9 mouse cellular contexts compared by ENCODE assay signal in genomic region chr4:95081632-95082031, GRCm38 (mm10). TPM values are rescaled to one million over a fixed set of nuclear protein-coding genes. Genes with fewer than 3 reads are reported as not detected.
A peak's percentile ranks its signal among the peaks of the same experiment; 100 is the strongest.
DNase-seq lines count a peak whose midpoint lies in the region; ATAC-seq and TF ChIP-seq lines count a peak whose summit lies in the region.
"Had no signal": no experiment of that assay in that cellular context is flagged by ENCODE, and none has a peak within 500 bp of the region (broad histone marks: within the 10 kb centered on the region; RNA-seq: fewer than 3 reads in every experiment).

No protein-coding gene starts in this region.

- H3K4me1 ChIP-seq in kidney, postnatal 0 days (replicated peaks; ENCODE audit: insufficient read depth, low read length): peaks cover 7% of the 10 kb centered on the region
- no peaks in the 10 kb centered on the region for H3K4me1 ChIP-seq in midbrain, embryonic 14.5 days (ENCODE audit: control insufficient read depth, insufficient read depth, low read length)

- no peak overlapping the region for H3K4me2 ChIP-seq in kidney, postnatal 0 days (ENCODE audit: low read length)
- no peak overlapping the region for H3K4me2 ChIP-seq in midbrain, embryonic 14.5 days (ENCODE audit: low read length)

- no peak overlapping the region for H3K4me3 ChIP-seq in kidney, postnatal 0 days (replicated peaks; ENCODE audit: low read depth, low read length)
- no peak overlapping the region for H3K4me3 ChIP-seq in midbrain, embryonic 14.5 days (replicated peaks; ENCODE audit: low read depth, low read length)

- no peak for TF ChIP-seq CTCF in kidney, postnatal 0 days (IDR thresholded peaks at IDR 0.05; ENCODE audit: low read depth)

- no peaks in the 10 kb centered on the region for H3K36me3 ChIP-seq in kidney, postnatal 0 days (ENCODE audit: insufficient read depth, low read length)
- H3K36me3 ChIP-seq in midbrain, embryonic 14.5 days (ENCODE audit: control insufficient read depth, insufficient read depth, low read length): no peaks in the 10 kb centered on the region
- H3K36me3 ChIP-seq: G1E had no signal

- ATAC-seq in kidney, postnatal 0 days (replicated peaks; ENCODE audit: low FRiP score, low read depth): no peak
- ATAC-seq in megakaryocyte, adult 5-6 weeks (ENCODE audit: poor library complexity, severe bottlenecking): peak; percentile 41
- ATAC-seq in midbrain, embryonic 14.5 days (ENCODE audit: low FRiP score, low TSS enrichment): no peak

- peak overlapping the region; percentile 65; the same call in 1 of the 2 replicates for H3K27ac ChIP-seq in kidney, postnatal 0 days
- no peak overlapping the region for H3K27ac ChIP-seq in midbrain, embryonic 14.5 days (replicated peaks; ENCODE audit: low read depth, low read length)

- 47% methylated on average over 8 of the region's 8 CpGs for WGBS in kidney, postnatal 0 days
- WGBS in midbrain, embryonic 14.5 days: 83% methylated on average over 8 of the region's 8 CpGs

- no peak for DNase-seq in kidney, postnatal 0 days (ENCODE audit: low spot score)
- no peak for DNase-seq in kidney, adult 9 months
- peak; percentile 75 for DNase-seq in adrenal gland, adult 8-10 months
- DNase-seq in heart, adult 18-20 months: peak; percentile 56 to 61
- no peak for DNase-seq in thymus, postnatal 10 days (ENCODE audit: low spot score in 2 of 2)
- no peak for DNase-seq in midbrain, embryonic 14.5 days
- no peak for DNase-seq in cerebellum, postnatal 4 days (ENCODE audit: low spot score in 2 of 2)

- H3K9me3 ChIP-seq in kidney, postnatal 0 days (replicated peaks; ENCODE audit: low read length): no peaks in the 10 kb centered on the region
- H3K9me3 ChIP-seq in midbrain, embryonic 14.5 days (ENCODE audit: control insufficient read depth, low read length): no peaks in the 10 kb centered on the region
- H3K9me3 ChIP-seq: G1E had no signal

- no peak overlapping the region for H3K9ac ChIP-seq in kidney, postnatal 0 days (ENCODE audit: low read depth, low read length)
- H3K9ac ChIP-seq in midbrain, embryonic 14.5 days (replicated peaks; ENCODE audit: low read length): no peak overlapping the region

- H3K27me3 ChIP-seq in kidney, postnatal 0 days (ENCODE audit: insufficient read depth, low read length): no peaks in the 10 kb centered on the region
- no peaks in the 10 kb centered on the region for H3K27me3 ChIP-seq in midbrain, embryonic 14.5 days (ENCODE audit: control insufficient read depth, insufficient read depth, low read length)

RNA-seq across cellular contexts. Expression of gene Jun, which starts 29.6 kb away (rescaled TPM):
- polyA plus RNA-seq in kidney, postnatal 0 days (2015; fragmentation: Nextera tagmentation; extraction: Ambion mirVana): 55.1 and 60.1 TPM in 2 replicates
- total RNA-seq in adrenal gland, adult 8-10 months (2022): 100 to 1,000 TPM; 127 to 531 (median 331) TPM
- 10 to 100 TPM; 56.1 to 67.7 TPM for total RNA-seq in heart, adult 18-20 months (2021)
- total RNA-seq in megakaryocyte, adult 5-6 weeks (2015): 88.4 and 91.5 TPM in 2 replicates
- 141 and 162 TPM in 2 replicates for total RNA-seq in megakaryocyte, adult 5-6 weeks (2017)
- polyA plus RNA-seq in midbrain, embryonic 14.5 days (2014; fragmentation: Nextera tagmentation; extraction: Ambion mirVana): 23.5 and 29.8 TPM in 2 replicates

Comparison
In these comparisons a context has a peak if more than half of its experiments do, and no peak if none do; other contexts are left out.
1. DNase-seq: peak in adrenal gland, adult 8-10 months (single experiment) and heart, adult 18-20 months (2 of 2); none in kidney, postnatal 0 days (single experiment), kidney, adult 9 months (single experiment), thymus, postnatal 10 days (0 of 2), midbrain, embryonic 14.5 days (single experiment) and cerebellum, postnatal 4 days (0 of 2).